Mouse (Mus musculus): ENCODE data around the gene Ctdsp2. TPM values are rescaled to one million over a fixed set of nuclear protein-coding genes. Genes with fewer than 3 reads are reported as not detected.

The Ctdsp2 gene
- polyA plus RNA-seq, 1 experiment: 57.5 TPM

DNA sequence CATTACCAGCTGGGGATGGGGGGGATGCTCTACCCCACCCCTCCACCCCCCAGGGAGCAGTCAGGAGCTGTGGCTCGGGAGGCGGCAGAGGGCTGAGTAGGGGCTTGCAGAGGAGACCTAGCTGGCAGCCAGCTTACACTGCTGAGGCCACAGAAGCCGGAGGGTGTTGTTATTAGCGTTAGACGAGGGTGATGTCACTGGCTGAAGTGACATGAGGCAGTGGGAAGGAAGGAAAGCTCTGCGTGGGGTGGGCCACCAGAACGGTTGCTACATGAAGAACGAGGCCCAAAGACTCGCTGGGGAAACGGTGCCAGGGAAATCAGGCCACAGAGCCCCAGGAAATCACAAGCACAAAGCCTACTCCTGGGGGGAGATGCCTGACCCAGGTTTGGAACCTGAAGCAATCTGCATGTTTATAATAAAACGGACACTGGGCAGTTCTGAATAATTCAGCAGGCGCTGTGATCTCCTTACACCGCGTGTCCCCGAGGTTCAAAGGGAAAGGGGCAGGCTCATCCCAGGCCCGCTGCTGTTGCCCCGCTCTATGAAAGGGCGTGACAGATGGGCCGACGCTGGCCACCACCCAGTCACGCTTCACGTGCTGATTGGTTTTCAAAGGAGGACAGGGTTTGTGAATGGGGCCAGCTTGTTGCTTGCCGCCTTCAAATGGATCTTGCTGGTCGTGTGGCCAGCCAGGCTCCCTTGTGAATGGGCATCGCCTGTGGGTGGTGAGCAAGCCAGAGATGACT is 21.0 kb upstream of the Ctdsp2 start:
- Histone ChIP-seq H3ac (ENCODE audit: control insufficient read depth, insufficient read length, low read depth) (no peak overlapping the region), H3K4me3 (ENCODE audit: insufficient read depth, poor library complexity, severe bottlenecking) (no peak overlapping the region), H3K36me3 (ENCODE audit: control insufficient read depth, insufficient read depth) (no peaks in the 10 kb centered on the region), H3K79me3 (ENCODE audit: low read depth) (no peaks in the 10 kb centered on the region), H3K27me3 (ENCODE audit: control insufficient read depth, insufficient read depth, insufficient read length) (no peaks in the 10 kb centered on the region), H3K79me2 (ENCODE audit: control insufficient read depth, insufficient read depth) (no peaks in the 10 kb centered on the region)
- no peak for TF ChIP-seq MYOD1 (IDR thresholded peaks at IDR 0.05; ENCODE audit: control insufficient read depth, insufficient read length, low read depth)
- no peak for TF ChIP-seq USF1 (IDR thresholded peaks at IDR 0.05; ENCODE audit: low read depth)

DNA sequence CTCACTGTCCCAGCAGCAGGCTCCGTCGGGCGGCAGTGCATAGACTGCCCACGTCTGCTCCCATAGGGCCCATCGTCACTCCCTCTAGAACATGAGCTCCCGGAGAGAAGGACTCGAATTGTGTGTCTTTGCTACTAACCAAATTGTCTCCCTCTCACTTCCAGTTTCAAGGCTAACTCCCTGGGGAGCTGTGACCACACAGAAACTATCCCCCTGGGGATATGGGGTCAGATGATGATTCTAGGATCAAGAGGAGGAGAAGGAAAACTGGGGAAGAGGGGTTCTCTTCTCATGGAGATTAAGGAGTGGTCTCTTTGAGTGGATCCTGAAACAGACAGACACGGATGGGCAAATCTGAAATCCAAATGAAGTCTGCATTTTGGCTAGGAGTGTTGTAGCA is 18.0 kb upstream of the Ctdsp2 start:
- TF ChIP-seq MYOG (IDR thresholded peaks at IDR 0.05; ENCODE audit: control insufficient read depth, extremely low read depth, insufficient read length) (no peak), CEBPB (IDR thresholded peaks at IDR 0.05; ENCODE audit: low read depth) (no peak), MYOD1 (IDR thresholded peaks at IDR 0.05; ENCODE audit: control insufficient read depth, insufficient read length, low read depth) (no peak), MAX (IDR thresholded peaks at IDR 0.05) (no peak), CTCF (IDR thresholded peaks at IDR 0.05; ENCODE audit: control insufficient read depth, insufficient read depth, insufficient read length) (no peak), USF1 (IDR thresholded peaks at IDR 0.05; ENCODE audit: low read depth) (no peak), FOSL1 (IDR thresholded peaks at IDR 0.05; ENCODE audit: insufficient read depth, low read length, poor library complexity, severe bottlenecking) (no peak)
- H3K36me3 ChIP-seq (ENCODE audit: control insufficient read depth, insufficient read depth): no peaks in the 10 kb centered on the region
- no peak overlapping the region for H3ac ChIP-seq (ENCODE audit: control insufficient read depth, insufficient read length, low read depth)
- no peaks in the 10 kb centered on the region for H3K79me2 ChIP-seq (ENCODE audit: control insufficient read depth, insufficient read depth)
- no peaks in the 10 kb centered on the region for H3K79me3 ChIP-seq (ENCODE audit: low read depth)
- H3K4me3 ChIP-seq (ENCODE audit: insufficient read depth, poor library complexity, severe bottlenecking): no peak overlapping the region
- H3K27me3 ChIP-seq (ENCODE audit: control insufficient read depth, insufficient read depth, insufficient read length): no peaks in the 10 kb centered on the region

DNA sequence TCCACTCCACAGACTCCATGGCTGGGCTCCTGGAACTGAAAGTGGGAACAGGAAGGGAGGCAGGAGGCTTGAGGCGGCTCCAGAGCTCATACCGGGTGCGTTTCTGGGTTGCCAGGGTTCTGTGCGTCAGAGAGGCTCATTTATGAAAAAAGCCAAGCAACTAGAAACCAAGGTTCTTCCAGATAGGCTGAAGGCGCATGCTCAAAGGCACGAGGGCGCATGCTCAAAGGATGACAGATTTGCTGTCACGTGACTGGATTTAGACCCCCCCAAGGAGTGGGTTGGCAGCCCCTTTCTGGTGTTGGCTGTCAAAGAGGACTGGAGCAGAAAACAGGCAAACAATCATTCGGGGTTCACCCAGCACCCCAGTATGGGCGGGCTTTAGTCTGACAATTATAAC is 16.8 kb upstream of the Ctdsp2 start:
- Histone ChIP-seq H3K27me3 (ENCODE audit: control insufficient read depth, insufficient read depth, insufficient read length) (no peaks in the 10 kb centered on the region), H3ac (ENCODE audit: control insufficient read depth, insufficient read length, low read depth) (no peak overlapping the region), H3K36me3 (ENCODE audit: control insufficient read depth, insufficient read depth) (no peaks in the 10 kb centered on the region), H3K79me2 (ENCODE audit: control insufficient read depth, insufficient read depth) (no peaks in the 10 kb centered on the region), H3K4me3 (ENCODE audit: insufficient read depth, poor library complexity, severe bottlenecking) (no peak overlapping the region), H3K79me3 (ENCODE audit: low read depth) (no peaks in the 10 kb centered on the region)
- TF ChIP-seq CTCF (IDR thresholded peaks at IDR 0.05; ENCODE audit: control insufficient read depth, insufficient read depth, insufficient read length): no peak
- no peak for TF ChIP-seq FOSL1 (IDR thresholded peaks at IDR 0.05; ENCODE audit: insufficient read depth, low read length, poor library complexity, severe bottlenecking)
- TF ChIP-seq MYOD1 (IDR thresholded peaks at IDR 0.05; ENCODE audit: control insufficient read depth, insufficient read length, low read depth): no peak
- no peak for TF ChIP-seq CEBPB (IDR thresholded peaks at IDR 0.05; ENCODE audit: low read depth)
- no peak for TF ChIP-seq MYOG (IDR thresholded peaks at IDR 0.05; ENCODE audit: control insufficient read depth, extremely low read depth, insufficient read length)
- TF ChIP-seq MAX (IDR thresholded peaks at IDR 0.05): no peak
- peak; percentile 65 for TF ChIP-seq USF1 (IDR thresholded peaks at IDR 0.05; ENCODE audit: low read depth)

DNA sequence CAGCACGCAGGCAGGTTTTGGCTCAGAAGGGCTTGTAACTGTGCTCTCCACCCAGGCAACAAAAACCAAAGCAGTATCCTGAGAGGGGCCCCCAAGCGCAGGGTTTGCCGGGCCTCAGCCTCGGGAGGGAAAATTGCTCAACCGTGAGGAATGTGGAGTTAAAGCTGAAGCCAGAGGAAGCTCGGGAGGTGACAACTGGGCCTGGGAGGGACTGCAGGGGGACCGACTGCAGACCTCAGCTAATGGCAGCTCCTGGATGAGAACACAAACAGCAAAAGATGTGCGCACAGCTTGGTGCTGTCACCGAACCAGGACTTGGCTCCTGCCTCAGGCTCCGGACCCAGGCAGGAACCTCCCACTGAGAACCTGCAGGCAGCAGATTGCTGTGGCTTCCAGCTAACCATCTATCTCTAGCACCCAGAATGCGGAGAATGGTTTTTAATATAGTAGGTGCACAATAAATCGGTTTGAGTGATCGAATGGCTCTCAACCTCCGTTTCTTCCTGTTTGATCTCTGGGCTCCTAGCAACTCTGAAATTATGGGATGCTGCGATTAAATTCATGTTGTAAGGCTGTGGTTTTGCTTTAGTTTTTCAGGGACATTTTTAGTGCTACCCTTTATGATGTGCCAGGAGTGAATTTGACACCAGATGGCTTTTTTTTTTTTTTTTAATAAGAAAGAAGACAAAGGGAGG is 16.1 kb upstream of the Ctdsp2 start:
- no peak for TF ChIP-seq MAX (IDR thresholded peaks at IDR 0.05)
- TF ChIP-seq USF1 (IDR thresholded peaks at IDR 0.05; ENCODE audit: low read depth): no peak
- TF ChIP-seq CEBPB (IDR thresholded peaks at IDR 0.05; ENCODE audit: low read depth): peak; percentile 81
- no peak for TF ChIP-seq MYOD1 (IDR thresholded peaks at IDR 0.05; ENCODE audit: control insufficient read depth, insufficient read length, low read depth)
- Histone ChIP-seq H3K4me3 (ENCODE audit: insufficient read depth, poor library complexity, severe bottlenecking) (no peak overlapping the region), H3ac (ENCODE audit: control insufficient read depth, insufficient read length, low read depth) (no peak overlapping the region), H3K79me2 (ENCODE audit: control insufficient read depth, insufficient read depth) (no peaks in the 10 kb centered on the region), H3K79me3 (ENCODE audit: low read depth) (no peaks in the 10 kb centered on the region), H3K27me3 (ENCODE audit: control insufficient read depth, insufficient read depth, insufficient read length) (no peaks in the 10 kb centered on the region), H3K36me3 (ENCODE audit: control insufficient read depth, insufficient read depth) (no peaks in the 10 kb centered on the region)

DNA sequence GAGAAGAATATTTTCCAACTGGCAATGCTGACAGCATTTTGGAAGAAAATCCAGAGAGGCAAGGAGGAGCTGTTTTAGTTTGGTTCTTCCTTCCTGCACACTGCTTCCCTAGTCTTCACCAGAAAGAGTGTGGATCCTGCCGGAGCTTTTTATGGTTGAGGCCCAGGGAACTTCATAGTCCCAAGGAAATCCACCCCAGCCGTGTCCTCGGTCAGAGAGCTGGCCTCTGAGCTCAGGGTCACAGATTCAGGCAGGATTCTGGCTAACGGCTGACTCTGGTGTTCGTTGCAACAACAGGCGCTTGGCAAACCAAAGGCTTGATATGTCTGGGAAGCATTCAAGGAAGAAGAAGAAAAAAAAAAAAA is 15.6 kb upstream of the Ctdsp2 start:
- Histone ChIP-seq H3K36me3 (ENCODE audit: control insufficient read depth, insufficient read depth) (no peaks in the 10 kb centered on the region), H3K27me3 (ENCODE audit: control insufficient read depth, insufficient read depth, insufficient read length) (no peaks in the 10 kb centered on the region), H3K4me3 (ENCODE audit: insufficient read depth, poor library complexity, severe bottlenecking) (no peak overlapping the region), H3K79me3 (ENCODE audit: low read depth) (no peaks in the 10 kb centered on the region), H3K79me2 (ENCODE audit: control insufficient read depth, insufficient read depth) (no peaks in the 10 kb centered on the region), H3ac (ENCODE audit: control insufficient read depth, insufficient read length, low read depth) (no peak overlapping the region)
- TF ChIP-seq MYOD1 (IDR thresholded peaks at IDR 0.05; ENCODE audit: control insufficient read depth, insufficient read length, low read depth) (no peak), USF1 (IDR thresholded peaks at IDR 0.05; ENCODE audit: low read depth) (no peak), MYOG (IDR thresholded peaks at IDR 0.05; ENCODE audit: control insufficient read depth, extremely low read depth, insufficient read length) (no peak), CEBPB (IDR thresholded peaks at IDR 0.05; ENCODE audit: low read depth) (no peak), CTCF (IDR thresholded peaks at IDR 0.05; ENCODE audit: control insufficient read depth, insufficient read depth, insufficient read length) (no peak), FOSL1 (IDR thresholded peaks at IDR 0.05; ENCODE audit: insufficient read depth, low read length, poor library complexity, severe bottlenecking) (no peak), MAX (IDR thresholded peaks at IDR 0.05) (no peak)

DNA sequence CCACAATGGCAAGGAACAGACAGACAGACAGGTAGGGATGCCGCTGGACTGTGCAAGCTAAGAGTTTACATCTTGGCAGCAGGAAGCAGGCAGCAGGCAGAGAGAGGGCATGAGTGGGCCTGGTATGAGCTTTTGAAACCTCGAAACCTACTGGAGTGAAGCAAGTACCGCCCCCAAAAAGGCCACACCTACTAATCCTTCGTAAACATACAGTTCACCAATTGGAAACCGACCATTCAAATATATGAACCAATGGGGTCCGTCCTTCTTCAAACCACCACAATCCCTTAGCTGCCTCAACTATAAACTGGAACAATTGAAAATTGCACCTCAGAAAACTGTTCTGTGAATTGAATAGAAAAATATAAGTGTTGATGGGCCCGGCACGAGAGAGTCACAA is 14.7 kb upstream of the Ctdsp2 start:
- no peaks in the 10 kb centered on the region for H3K27me3 ChIP-seq (ENCODE audit: control insufficient read depth, insufficient read depth, insufficient read length)
- no peak for TF ChIP-seq MYOG (IDR thresholded peaks at IDR 0.05; ENCODE audit: control insufficient read depth, extremely low read depth, insufficient read length)
- no peak for TF ChIP-seq MYOD1 (IDR thresholded peaks at IDR 0.05; ENCODE audit: control insufficient read depth, insufficient read length, low read depth)
- TF ChIP-seq USF1 (IDR thresholded peaks at IDR 0.05; ENCODE audit: low read depth): no peak
- TF ChIP-seq FOSL1 (IDR thresholded peaks at IDR 0.05; ENCODE audit: insufficient read depth, low read length, poor library complexity, severe bottlenecking): no peak
- TF ChIP-seq CTCF (IDR thresholded peaks at IDR 0.05; ENCODE audit: control insufficient read depth, insufficient read depth, insufficient read length): no peak
- TF ChIP-seq CEBPB (IDR thresholded peaks at IDR 0.05; ENCODE audit: low read depth): no peak
- no peak for TF ChIP-seq MAX (IDR thresholded peaks at IDR 0.05)
- no peaks in the 10 kb centered on the region for H3K36me3 ChIP-seq (ENCODE audit: control insufficient read depth, insufficient read depth)

More for the DNA sequence above, 14.7 kb upstream of the Ctdsp2 start:
- H3K79me3 ChIP-seq (ENCODE audit: low read depth): no peaks in the 10 kb centered on the region
- H3ac ChIP-seq (ENCODE audit: control insufficient read depth, insufficient read length, low read depth): no peak overlapping the region
- H3K4me3 ChIP-seq (ENCODE audit: insufficient read depth, poor library complexity, severe bottlenecking): no peak overlapping the region
- H3K79me2 ChIP-seq (ENCODE audit: control insufficient read depth, insufficient read depth): no peaks in the 10 kb centered on the region
